Mouse (Mus musculus): ENCODE data around the gene Impg1.
"Not testable (repeated sequence)": the region's sequence is repeated elsewhere in the genome, so short reads cannot be mapped to it uniquely, and the experiment has no call there.

The Impg1 gene

GRCm38 (mm10) chr9:80344451-80345000 is 120.8 kb downstream of the Impg1 start:
- DNase-seq (ENCODE audit: low spot score in 2 of 2), result no peak

GRCm38 (mm10) chr9:80342520-80342919 is 122.8 kb downstream of the Impg1 start:
- no peak for DNase-seq (ENCODE audit: low spot score in 2 of 2)

- DNase-seq (ENCODE audit: low spot score in 2 of 2), result peak in 1 of 2 experiments; percentile 15
Measured at GRCm38 (mm10) chr9:80341756-80342155, 123.5 kb downstream of the Impg1 start.

GRCm38 (mm10) chr9:80340927-80341326 is 124.4 kb downstream of the Impg1 start:
- no peak for DNase-seq (ENCODE audit: low spot score in 2 of 2)

GRCm38 (mm10) chr9:80338026-80338425 is 127.3 kb downstream of the Impg1 start:
- no peak for DNase-seq (ENCODE audit: low spot score in 2 of 2)

- no peak for DNase-seq (ENCODE audit: low spot score in 2 of 2)
Measured at GRCm38 (mm10) chr9:80335660-80336357, 129.5 kb downstream of the Impg1 start.

- no peak for DNase-seq (ENCODE audit: low spot score in 2 of 2)
Measured at GRCm38 (mm10) chr9:80333998-80334605, 131.2 kb downstream of the Impg1 start.

GRCm38 (mm10) chr9:80333466-80333865 is 131.8 kb downstream of the Impg1 start:
- no peak for DNase-seq (ENCODE audit: low spot score in 2 of 2)

GRCm38 (mm10) chr9:80332153-80332552 is 133.1 kb downstream of the Impg1 start:
- peak in 1 of 2 experiments; percentile 7 for DNase-seq (ENCODE audit: low spot score in 2 of 2)

- DNase-seq (ENCODE audit: low spot score in 2 of 2), result not testable (repeated sequence)
Measured at GRCm38 (mm10) chr9:80321051-80321887, 144.0 kb downstream of the Impg1 start.

GRCm38 (mm10) chr9:80318027-80318426 is 147.3 kb downstream of the Impg1 start:
- peak; percentile 26 to 42 for DNase-seq (ENCODE audit: low spot score in 2 of 2)

GRCm38 (mm10) chr9:80315922-80316321 is 149.4 kb downstream of the Impg1 start:
- no peak for DNase-seq (ENCODE audit: low spot score in 2 of 2)

GRCm38 (mm10) chr9:80313610-80314009 is 151.7 kb downstream of the Impg1 start:
- DNase-seq (ENCODE audit: low spot score in 2 of 2), result no peak

- no peak for DNase-seq (ENCODE audit: low spot score in 2 of 2)
Measured at GRCm38 (mm10) chr9:80307629-80308028, 157.7 kb downstream of the Impg1 start.

- no peak for DNase-seq (ENCODE audit: low spot score in 2 of 2)
Measured at GRCm38 (mm10) chr9:80306853-80307252, 158.4 kb downstream of the Impg1 start.

GRCm38 (mm10) chr9:80306390-80306789 is 158.9 kb downstream of the Impg1 start:
- DNase-seq (ENCODE audit: low spot score in 2 of 2), result no peak

GRCm38 (mm10) chr9:80303518-80303917 is 161.8 kb downstream of the Impg1 start:
- peak in 1 of 2 experiments; percentile 10 for DNase-seq (ENCODE audit: low spot score in 2 of 2)

- no peak for DNase-seq (ENCODE audit: low spot score in 2 of 2)
Measured at GRCm38 (mm10) chr9:80299031-80299430, 166.2 kb downstream of the Impg1 start.

GRCm38 (mm10) chr9:80296086-80296485 is 169.2 kb downstream of the Impg1 start:
- DNase-seq (ENCODE audit: low spot score in 2 of 2), result no peak

GRCm38 (mm10) chr9:80293056-80293584 is 172.2 kb downstream of the Impg1 start:
- DNase-seq (ENCODE audit: low spot score in 2 of 2), result no peak

GRCm38 (mm10) chr9:80286845-80287244 is 178.4 kb downstream of the Impg1 start:
- DNase-seq (ENCODE audit: low spot score in 2 of 2), result no peak

All from natural killer cell, adult 2 months (primary cell).